Mouse (Mus musculus): ENCODE measurements around the gene Ripk4. TPM values are rescaled to one million over a fixed set of nuclear protein-coding genes. Genes with fewer than 3 reads are reported as not detected.

The Ripk4 gene
- polyA plus RNA-seq, 1 experiment from 2014 or later: 20.2 TPM

- H3K9me3 ChIP-seq (ENCODE audit: low read length): no peaks in the 10 kb centered on the region
- 5% methylated on average over 13 of the region's 13 CpGs for WGBS
- ATAC-seq (peak; percentile 23; the same call in 1 of the 2 replicates), DNase-seq (ENCODE audit: low spot score) (peak; percentile 24)
- peak overlapping the region; percentile 86; the same call in 1 of the 2 replicates for H3K27ac ChIP-seq (ENCODE audit: low read length)
- H3K27me3 ChIP-seq (replicated peaks; ENCODE audit: insufficient read depth, low read length): peaks cover 35% of the 10 kb centered on the region
- H3K9ac ChIP-seq (replicated peaks; ENCODE audit: low read depth): peak overlapping the region; percentile 56; the same call in 1 of the 2 replicates
- peak overlapping the region; percentile 51 for H3K4me3 ChIP-seq (ENCODE audit: low read depth, low read length)
- H3K4me2 ChIP-seq (replicated peaks; ENCODE audit: low read depth, low read length): peak overlapping the region; percentile 65
- TF ChIP-seq EP300 (IDR thresholded peaks at IDR 0.05) (0 out of 2 replicates have a peak, but pooled peaks have one; percentile 34), CTCF (IDR thresholded peaks at IDR 0.05) (no peak)
- no peaks in the 10 kb centered on the region for H3K36me3 ChIP-seq (ENCODE audit: insufficient read depth, low read length)
- H3K4me1 ChIP-seq (ENCODE audit: insufficient read depth, low read depth, low read length): peaks cover 8% of the 10 kb centered on the region; the same call in 1 of the 2 replicates
Observed at GRCm38 (mm10) chr16:97763990-97764340, 378 bp upstream of the Ripk4 start.

GRCm38 (mm10) chr16:97761782-97762181 is 1.8 kb downstream of the Ripk4 start:
- ATAC-seq (no peak), DNase-seq (ENCODE audit: low spot score) (peak; percentile 27)
- Histone ChIP-seq H3K4me3 (ENCODE audit: low read depth, low read length) (peak overlapping the region; percentile 51; the same call in 1 of the 2 replicates), H3K4me1 (ENCODE audit: insufficient read depth, low read depth, low read length) (peaks cover 8% of the 10 kb centered on the region; the same call in 1 of the 2 replicates), H3K9me3 (ENCODE audit: low read length) (no peaks in the 10 kb centered on the region), H3K9ac (replicated peaks; ENCODE audit: low read depth) (0 out of 2 replicates have a peak overlapping the region, but pooled peaks have one; percentile 16), H3K27ac (ENCODE audit: low read length) (peak overlapping the region; percentile 86), H3K36me3 (ENCODE audit: insufficient read depth, low read length) (no peaks in the 10 kb centered on the region), H3K4me2 (replicated peaks; ENCODE audit: low read depth, low read length) (peak overlapping the region; percentile 65), H3K27me3 (replicated peaks; ENCODE audit: insufficient read depth, low read length) (peaks cover 35% of the 10 kb centered on the region)
- TF ChIP-seq CTCF (IDR thresholded peaks at IDR 0.05): 0 out of 2 replicates have a peak, but pooled peaks have one; percentile 14
- no peak for TF ChIP-seq EP300 (IDR thresholded peaks at IDR 0.05)
- WGBS: 35% methylated on average over 2 of the region's 2 CpGs

GRCm38 (mm10) chr16:97759681-97760080 is 3.9 kb downstream of the Ripk4 start:
- DNase-seq (ENCODE audit: low spot score): no peak
- Histone ChIP-seq H3K36me3 (ENCODE audit: insufficient read depth, low read length) (no peaks in the 10 kb centered on the region), H3K4me2 (replicated peaks; ENCODE audit: low read depth, low read length) (no peak overlapping the region), H3K9me3 (ENCODE audit: low read length) (no peaks in the 10 kb centered on the region), H3K27me3 (replicated peaks; ENCODE audit: insufficient read depth, low read length) (peaks cover 26% of the 10 kb centered on the region), H3K4me3 (ENCODE audit: low read depth, low read length) (no peak overlapping the region), H3K27ac (ENCODE audit: low read length) (peak overlapping the region; percentile 9), H3K9ac (replicated peaks; ENCODE audit: low read depth) (no peak overlapping the region), H3K4me1 (ENCODE audit: insufficient read depth, low read depth, low read length) (peaks cover 8% of the 10 kb centered on the region; the same call in 1 of the 2 replicates)
- no peak for ATAC-seq
- WGBS: 39% methylated on average over 3 of the region's 3 CpGs
- TF ChIP-seq CTCF (IDR thresholded peaks at IDR 0.05): no peak
- TF ChIP-seq EP300 (IDR thresholded peaks at IDR 0.05): no peak

- H3K4me1 ChIP-seq (ENCODE audit: insufficient read depth, low read depth, low read length): peaks cover 3% of the 10 kb centered on the region; the same call in 1 of the 2 replicates
- no peaks in the 10 kb centered on the region for H3K36me3 ChIP-seq (ENCODE audit: insufficient read depth, low read length)
- TF ChIP-seq CTCF (IDR thresholded peaks at IDR 0.05) (no peak), EP300 (IDR thresholded peaks at IDR 0.05) (no peak)
- ATAC-seq: peak; percentile 40
- H3K9me3 ChIP-seq (ENCODE audit: low read length): no peaks in the 10 kb centered on the region
- H3K27ac ChIP-seq (ENCODE audit: low read length): no peak overlapping the region
- peak; percentile 43 for DNase-seq (ENCODE audit: low spot score)
- no peak overlapping the region for H3K4me3 ChIP-seq (ENCODE audit: low read depth, low read length)
- peaks cover 15% of the 10 kb centered on the region; the same call in 1 of the 2 replicates for H3K27me3 ChIP-seq (replicated peaks; ENCODE audit: insufficient read depth, low read length)
- no peak overlapping the region for H3K9ac ChIP-seq (replicated peaks; ENCODE audit: low read depth)
- no peak overlapping the region for H3K4me2 ChIP-seq (replicated peaks; ENCODE audit: low read depth, low read length)
- WGBS: 66% methylated on average over 2 of the region's 2 CpGs
Observed at GRCm38 (mm10) chr16:97758288-97758687, 5.3 kb downstream of the Ripk4 start.

GRCm38 (mm10) chr16:97756460-97756859 is 7.1 kb downstream of the Ripk4 start:
- ATAC-seq: no peak
- no peak for DNase-seq (ENCODE audit: low spot score)
- WGBS: 38% methylated on average over 2 of the region's 2 CpGs

GRCm38 (mm10) chr16:97752316-97752941 is 11.2 kb downstream of the Ripk4 start:
- ATAC-seq: peak; percentile 1; the same call in 1 of the 2 replicates
- no peak overlapping the region for H3K4me2 ChIP-seq (replicated peaks; ENCODE audit: low read depth, low read length)
- DNase-seq (ENCODE audit: low spot score): no peak
- H3K36me3 ChIP-seq (ENCODE audit: insufficient read depth, low read length): no peaks in the 10 kb centered on the region
- H3K4me1 ChIP-seq (ENCODE audit: insufficient read depth, low read depth, low read length): peaks cover 4% of the 10 kb centered on the region; the same call in 1 of the 2 replicates
- no peaks in the 10 kb centered on the region for H3K27me3 ChIP-seq (replicated peaks; ENCODE audit: insufficient read depth, low read length)
- TF ChIP-seq CTCF (IDR thresholded peaks at IDR 0.05) (no peak), EP300 (IDR thresholded peaks at IDR 0.05) (no peak)
- no peak overlapping the region for H3K4me3 ChIP-seq (ENCODE audit: low read depth, low read length)
- no peak overlapping the region for H3K9ac ChIP-seq (replicated peaks; ENCODE audit: low read depth)
- WGBS: 47% methylated on average over 3 of the region's 3 CpGs
- H3K27ac ChIP-seq (ENCODE audit: low read length): 0 out of 2 replicates have a peak overlapping the region, but pooled peaks have one; percentile 5
- no peaks in the 10 kb centered on the region for H3K9me3 ChIP-seq (ENCODE audit: low read length)

More at GRCm38 (mm10) chr16:97756460-97756859, 7.1 kb downstream of the Ripk4 start:
- Histone ChIP-seq H3K4me2 (replicated peaks; ENCODE audit: low read depth, low read length) (no peak overlapping the region), H3K9ac (replicated peaks; ENCODE audit: low read depth) (no peak overlapping the region), H3K36me3 (ENCODE audit: insufficient read depth, low read length) (no peaks in the 10 kb centered on the region), H3K9me3 (ENCODE audit: low read length) (no peaks in the 10 kb centered on the region), H3K27me3 (replicated peaks; ENCODE audit: insufficient read depth, low read length) (0 out of 2 replicates have a peak, but pooled peaks cover 2% of the 10 kb centered on the region), H3K4me3 (ENCODE audit: low read depth, low read length) (no peak overlapping the region), H3K27ac (ENCODE audit: low read length) (no peak overlapping the region), H3K4me1 (ENCODE audit: insufficient read depth, low read depth, low read length) (peaks cover under 1% of the 10 kb centered on the region; the same call in 1 of the 2 replicates)
- TF ChIP-seq CTCF (IDR thresholded peaks at IDR 0.05) (no peak), EP300 (IDR thresholded peaks at IDR 0.05) (no peak)

Measured in lung, postnatal 0 days (tissue).